Mouse (Mus musculus) spleen, adult 2 months (tissue): Measurements from ENCODE around the gene Pbx3.

Source experiments
- CTCF ChIP-seq: fragments of 200-500 bp; IDR thresholded peaks from 2 replicates; pipeline ENCODE4 v1.5.1; 2011; ENCODE audit warnings: mild to moderate bottlenecking, inconsistent platforms; ENCODE audit not compliant: insufficient read depth, insufficient read length, insufficient replicate concordance; ENCODE audit errors: extremely low read depth
- POLR2A ChIP-seq: fragments of 200-500 bp; IDR thresholded peaks from 2 replicates; pipeline ENCODE4 v1.6.1; 2011; ENCODE audit warnings: low read depth, low read length, inconsistent platforms

- TF ChIP-seq CTCF (no peak), POLR2A (no peak)
These were observed 110.9 kb downstream of the Pbx3 start for GRCm38 (mm10) chr2:34262046-34262445.
